Mouse (Mus musculus): ENCODE measurements around the gene Ptprs. TPM values are rescaled to one million over a fixed set of nuclear protein-coding genes. Genes with fewer than 3 reads are reported as not detected.
A peak's percentile ranks its signal among the peaks of the same experiment; 100 is the strongest.

Gene Ptprs
- polyA plus RNA-seq, 1 experiment from 2014 or later = 44.7 TPM

GRCm38 (mm10) chr17:56425941-56426340 is 50.3 kb downstream of the Ptprs start:
- peak overlapping the region; percentile 86 for H3K4me2 ChIP-seq (ENCODE audit: low read length)
- H3K27ac ChIP-seq = peak overlapping the region; percentile 57; the same call in 1 of the 2 replicates
- DNase-seq (ENCODE audit: low spot score) = peak; percentile 6
- no peaks in the 10 kb centered on the region for H3K27me3 ChIP-seq (ENCODE audit: insufficient read depth, low read length)
- 37% methylated on average over 3 of the region's 3 CpGs for WGBS
- peak overlapping the region; percentile 58 for H3K9ac ChIP-seq (ENCODE audit: low read depth, low read length)
- H3K36me3 ChIP-seq (ENCODE audit: insufficient read depth, low read length) = peaks cover 31% of the 10 kb centered on the region
- no peak for ATAC-seq (replicated peaks; ENCODE audit: low FRiP score, low read depth)
- no peak for TF ChIP-seq CTCF (IDR thresholded peaks at IDR 0.05; ENCODE audit: low read depth)
- 0 out of 2 replicates have a peak, but pooled peaks cover 5% of the 10 kb centered on the region for H3K4me1 ChIP-seq (replicated peaks; ENCODE audit: insufficient read depth, low read length)
- no peaks in the 10 kb centered on the region for H3K9me3 ChIP-seq (replicated peaks; ENCODE audit: low read length)
- peak overlapping the region; percentile 43 for H3K4me3 ChIP-seq (replicated peaks; ENCODE audit: low read depth, low read length)

GRCm38 (mm10) chr17:56425584-56425914 is 50.7 kb downstream of the Ptprs start:
- Histone ChIP-seq H3K27ac (peak overlapping the region; percentile 57; the same call in 1 of the 2 replicates), H3K4me3 (replicated peaks; ENCODE audit: low read depth, low read length) (peak overlapping the region; percentile 43), H3K27me3 (ENCODE audit: insufficient read depth, low read length) (no peaks in the 10 kb centered on the region), H3K9ac (ENCODE audit: low read depth, low read length) (peak overlapping the region; percentile 58), H3K9me3 (replicated peaks; ENCODE audit: low read length) (no peaks in the 10 kb centered on the region), H3K36me3 (ENCODE audit: insufficient read depth, low read length) (peaks cover 35% of the 10 kb centered on the region), H3K4me2 (ENCODE audit: low read length) (peak overlapping the region; percentile 86), H3K4me1 (replicated peaks; ENCODE audit: insufficient read depth, low read length) (0 out of 2 replicates have a peak, but pooled peaks cover 5% of the 10 kb centered on the region)
- peak; percentile 68 for TF ChIP-seq CTCF (IDR thresholded peaks at IDR 0.05; ENCODE audit: low read depth)
- 2% methylated on average over 43 of the region's 47 CpGs for WGBS
- DNase-seq (ENCODE audit: low spot score) (peak; percentile 84), ATAC-seq (replicated peaks; ENCODE audit: low FRiP score, low read depth) (peak; percentile 67)

GRCm38 (mm10) chr17:56424726-56425583 is 51.3 kb downstream of the Ptprs start:
- Histone ChIP-seq H3K27ac (peak overlapping the region; percentile 57; the same call in 1 of the 2 replicates), H3K4me2 (ENCODE audit: low read length) (peak overlapping the region; percentile 86), H3K36me3 (ENCODE audit: insufficient read depth, low read length) (peaks cover 41% of the 10 kb centered on the region), H3K27me3 (ENCODE audit: insufficient read depth, low read length) (no peaks in the 10 kb centered on the region), H3K4me3 (replicated peaks; ENCODE audit: low read depth, low read length) (peak overlapping the region; percentile 43), H3K9ac (ENCODE audit: low read depth, low read length) (peak overlapping the region; percentile 58), H3K4me1 (replicated peaks; ENCODE audit: insufficient read depth, low read length) (0 out of 2 replicates have a peak, but pooled peaks cover 5% of the 10 kb centered on the region), H3K9me3 (replicated peaks; ENCODE audit: low read length) (no peaks in the 10 kb centered on the region)
- DNase-seq (ENCODE audit: low spot score) (peak; percentile 65), ATAC-seq (replicated peaks; ENCODE audit: low FRiP score, low read depth) (peak; percentile 77)
- 19% methylated on average over 64 of the region's 77 CpGs for WGBS
- no peak for TF ChIP-seq CTCF (IDR thresholded peaks at IDR 0.05; ENCODE audit: low read depth)

GRCm38 (mm10) chr17:56420022-56420421 is 56.3 kb downstream of the Ptprs start:
- no peak for ATAC-seq (replicated peaks; ENCODE audit: low FRiP score, low read depth)
- 100% methylated on average over 2 of the region's 2 CpGs for WGBS
- no peak overlapping the region for H3K27ac ChIP-seq
- H3K9me3 ChIP-seq (replicated peaks; ENCODE audit: low read length) = no peaks in the 10 kb centered on the region
- TF ChIP-seq CTCF (IDR thresholded peaks at IDR 0.05; ENCODE audit: low read depth) = no peak
- H3K4me1 ChIP-seq (replicated peaks; ENCODE audit: insufficient read depth, low read length) = no peaks in the 10 kb centered on the region
- H3K4me3 ChIP-seq (replicated peaks; ENCODE audit: low read depth, low read length) = no peak overlapping the region
- no peak overlapping the region for H3K4me2 ChIP-seq (ENCODE audit: low read length)
- H3K27me3 ChIP-seq (ENCODE audit: insufficient read depth, low read length) = no peaks in the 10 kb centered on the region
- H3K9ac ChIP-seq (ENCODE audit: low read depth, low read length) = no peak overlapping the region
- DNase-seq (ENCODE audit: low spot score) = no peak
- peaks cover 79% of the 10 kb centered on the region for H3K36me3 ChIP-seq (ENCODE audit: insufficient read depth, low read length)

GRCm38 (mm10) chr17:56418304-56418703 is 58.0 kb downstream of the Ptprs start:
- ATAC-seq (replicated peaks; ENCODE audit: low FRiP score, low read depth) (no peak), DNase-seq (ENCODE audit: low spot score) (no peak)
- no peaks in the 10 kb centered on the region for H3K27me3 ChIP-seq (ENCODE audit: insufficient read depth, low read length)
- H3K4me3 ChIP-seq (replicated peaks; ENCODE audit: low read depth, low read length) = no peak overlapping the region
- TF ChIP-seq CTCF (IDR thresholded peaks at IDR 0.05; ENCODE audit: low read depth) = no peak
- WGBS = 66% methylated on average over 12 of the region's 12 CpGs
- no peaks in the 10 kb centered on the region for H3K9me3 ChIP-seq (replicated peaks; ENCODE audit: low read length)
- no peaks in the 10 kb centered on the region for H3K4me1 ChIP-seq (replicated peaks; ENCODE audit: insufficient read depth, low read length)
- no peak overlapping the region for H3K9ac ChIP-seq (ENCODE audit: low read depth, low read length)
- H3K36me3 ChIP-seq (ENCODE audit: insufficient read depth, low read length) = peaks cover 89% of the 10 kb centered on the region
- H3K27ac ChIP-seq = no peak overlapping the region
- no peak overlapping the region for H3K4me2 ChIP-seq (ENCODE audit: low read length)

- H3K9ac ChIP-seq (ENCODE audit: low read depth, low read length) = no peak overlapping the region
- H3K27me3 ChIP-seq (ENCODE audit: insufficient read depth, low read length) = no peaks in the 10 kb centered on the region
- 91% methylated on average over 9 of the region's 9 CpGs for WGBS
- H3K4me3 ChIP-seq (replicated peaks; ENCODE audit: low read depth, low read length) = no peak overlapping the region
- H3K4me1 ChIP-seq (replicated peaks; ENCODE audit: insufficient read depth, low read length) = 0 out of 2 replicates have a peak, but pooled peaks cover 3% of the 10 kb centered on the region
- H3K9me3 ChIP-seq (replicated peaks; ENCODE audit: low read length) = no peaks in the 10 kb centered on the region
- H3K27ac ChIP-seq = no peak overlapping the region
- DNase-seq (ENCODE audit: low spot score) (no peak), ATAC-seq (replicated peaks; ENCODE audit: low FRiP score, low read depth) (no peak)
- no peak for TF ChIP-seq CTCF (IDR thresholded peaks at IDR 0.05; ENCODE audit: low read depth)
- H3K4me2 ChIP-seq (ENCODE audit: low read length) = no peak overlapping the region
- H3K36me3 ChIP-seq (ENCODE audit: insufficient read depth, low read length) = peaks cover 86% of the 10 kb centered on the region
Measured at GRCm38 (mm10) chr17:56414785-56415184, 61.5 kb downstream of the Ptprs start.
